ENCODE assay signal across 17 mouse cellular contexts in genomic region chr12:112217021-112217420, GRCm38 (mm10).
DNase-seq lines count a peak whose midpoint lies in the region; ATAC-seq and TF ChIP-seq lines count a peak whose summit lies in the region.
"Had no signal": no experiment of that assay in that cellular context is flagged by ENCODE, and none has a peak within 500 bp of the region (broad histone marks: within the 10 kb centered on the region; RNA-seq: fewer than 3 reads in every experiment).

No protein-coding gene starts in this region.

- H3K9me3 ChIP-seq in forebrain, postnatal 0 days (ENCODE audit: low read length): no peaks in the 10 kb centered on the region
- no peaks in the 10 kb centered on the region for H3K9me3 ChIP-seq in midbrain, embryonic 14.5 days (ENCODE audit: control insufficient read depth, low read length)
- H3K9me3 ChIP-seq: embryonic facial prominence, embryonic 13.5 days; G1E; heart, embryonic 13.5 days; megakaryocyte, embryonic 14.5 days had no signal

- no peak overlapping the region for H3K4me3 ChIP-seq in forebrain, postnatal 0 days (ENCODE audit: low read depth, low read length)
- no peak overlapping the region for H3K4me3 ChIP-seq in midbrain, embryonic 14.5 days (replicated peaks; ENCODE audit: low read depth, low read length)
- H3K4me3 ChIP-seq: embryonic facial prominence, embryonic 13.5 days; gastrocnemius, adult 2 months; heart, embryonic 13.5 days; megakaryocyte, embryonic 14.5 days had no signal

- H3K27ac ChIP-seq in forebrain, postnatal 0 days (ENCODE audit: low read depth, low read length): peak overlapping the region; percentile 51
- H3K27ac ChIP-seq in midbrain, embryonic 14.5 days (replicated peaks; ENCODE audit: low read depth, low read length): peak overlapping the region; percentile 10; the same call in 1 of the 2 replicates
- H3K27ac ChIP-seq: embryonic facial prominence, embryonic 13.5 days; gastrocnemius, adult 2 months; heart, embryonic 13.5 days had no signal

- no peaks in the 10 kb centered on the region for H3K27me3 ChIP-seq in forebrain, postnatal 0 days (ENCODE audit: insufficient read depth, low read length)
- H3K27me3 ChIP-seq in midbrain, embryonic 14.5 days (ENCODE audit: control insufficient read depth, insufficient read depth, low read length): no peaks in the 10 kb centered on the region; the same call in 1 of the 2 replicates

- DNase-seq in layer of hippocampus, postnatal 10 days (ENCODE audit: low spot score in 2 of 2): peak; percentile 21 to 35
- no peak for DNase-seq in layer of hippocampus, adult 9-11 months
- peak; percentile 90 for DNase-seq in brain, embryonic 14.5 days (ENCODE audit: low read depth)
- DNase-seq in forebrain, postnatal 0 days: peak; percentile 79
- peak; percentile 49 for DNase-seq in midbrain, embryonic 14.5 days
- no peak for DNase-seq in kidney, postnatal 25 days
- DNase-seq in T-cell, adult 2 months (ENCODE audit: low spot score): no peak
- DNase-seq in urinary bladder, postnatal 14 days (ENCODE audit: low spot score): no peak
- DNase-seq: gastrocnemius, adult 2 months; lung, adult 2 months; thymus, adult 18-20 months had no signal

- no peak overlapping the region for H3K4me2 ChIP-seq in forebrain, postnatal 0 days (ENCODE audit: low read depth)
- H3K4me2 ChIP-seq in midbrain, embryonic 14.5 days (ENCODE audit: low read length): no peak overlapping the region
- H3K4me2 ChIP-seq: embryonic facial prominence, embryonic 13.5 days; heart, embryonic 13.5 days had no signal

- H3K4me1 ChIP-seq in forebrain, postnatal 0 days (ENCODE audit: insufficient read depth): peaks cover 18% of the 10 kb centered on the region
- H3K4me1 ChIP-seq in midbrain, embryonic 14.5 days (ENCODE audit: control insufficient read depth, insufficient read depth, low read length): peaks cover 36% of the 10 kb centered on the region
- H3K4me1 ChIP-seq: megakaryocyte, embryonic 14.5 days had no signal

- TF ChIP-seq POLR2A in brain, embryonic 14.5 days (IDR thresholded peaks at IDR 0.05; ENCODE audit: borderline replicate concordance, extremely low read depth, insufficient read depth, insufficient read length, poor library complexity, severe bottlenecking): no peak

- peak; percentile 89 for ATAC-seq in forebrain, postnatal 0 days
- no peak for ATAC-seq in midbrain, embryonic 14.5 days (ENCODE audit: low FRiP score, low TSS enrichment)
- ATAC-seq: activated CD4-positive, CD25-positive, alpha-beta regulatory T cell, adult 4 months; intestine, postnatal 0 days had no signal

- H3K9ac ChIP-seq in forebrain, postnatal 0 days: peak overlapping the region; percentile 6; the same call in 1 of the 2 replicates
- no peak overlapping the region for H3K9ac ChIP-seq in midbrain, embryonic 14.5 days (replicated peaks; ENCODE audit: low read length)
- H3K9ac ChIP-seq: embryonic facial prominence, embryonic 13.5 days; heart, embryonic 13.5 days had no signal

- WGBS in forebrain, postnatal 0 days: 13% methylated on average over 7 of the region's 7 CpGs
- WGBS in midbrain, embryonic 14.5 days: 52% methylated on average over 7 of the region's 7 CpGs

- TF ChIP-seq CTCF in brain, embryonic 14.5 days (IDR thresholded peaks at IDR 0.05; ENCODE audit: borderline replicate concordance, extremely low read depth, insufficient read depth, insufficient read length): no peak
- TF ChIP-seq CTCF in forebrain, postnatal 0 days (IDR thresholded peaks at IDR 0.05; ENCODE audit: low read depth): no peak

- no peaks in the 10 kb centered on the region for H3K36me3 ChIP-seq in forebrain, postnatal 0 days (ENCODE audit: insufficient read depth)
- H3K36me3 ChIP-seq in midbrain, embryonic 14.5 days (ENCODE audit: control insufficient read depth, insufficient read depth, low read length): no peaks in the 10 kb centered on the region
- H3K36me3 ChIP-seq: embryonic facial prominence, embryonic 13.5 days; G1E; heart, embryonic 13.5 days had no signal

Comparison
In these comparisons a context has a peak if more than half of its experiments do, and no peak if none do; other contexts are left out.
1. DNase-seq: peak in layer of hippocampus, postnatal 10 days (2 of 2), brain, embryonic 14.5 days (single experiment), forebrain, postnatal 0 days (single experiment) and midbrain, embryonic 14.5 days (single experiment); none in layer of hippocampus, adult 9-11 months (single experiment), kidney, postnatal 25 days (0 of 2), T-cell, adult 2 months (single experiment) and urinary bladder, postnatal 14 days (single experiment).